Mouse (Mus musculus) embryonic facial prominence, embryonic 13.5 days (tissue): ENCODE measurements around the gene Gm10271. TPM values are rescaled to one million over a fixed set of nuclear protein-coding genes. Genes with fewer than 3 reads are reported as not detected.

ENCODE experiments used
- ATAC-seq: fragments of 200-750 bp; cut with Nextera tagmentation; 2 replicates; pipeline ENCODE4 v1.8.0; 2017; ENCODE audit warnings: low read depth; ENCODE audit not compliant: insufficient number of reproducible peaks, insufficient read depth, low FRiP score, low TSS enrichment
- H3K27ac ChIP-seq: fragments of 300-500 bp; sonication (generic); 2 replicates; pipeline ENCODE4 v1.5.1; 2015; ENCODE audit warnings: moderate library complexity, mild to moderate bottlenecking, inconsistent platforms
- H3K27me3 ChIP-seq: fragments of 300-500 bp; sonication (generic); 2 replicates; pipeline ENCODE4 v1.6.1; 2015; ENCODE audit warnings: mild to moderate bottlenecking, inconsistent platforms
- H3K36me3 ChIP-seq: fragments of 300-500 bp; sonication (generic); 2 replicates; pipeline ENCODE4 v1.6.1; 2015; ENCODE audit warnings: mild to moderate bottlenecking, inconsistent platforms
- H3K4me1 ChIP-seq: fragments of 300-500 bp; sonication (generic); 2 replicates; pipeline ENCODE4 v1.6.1; 2015; ENCODE audit warnings: inconsistent platforms
- H3K4me2 ChIP-seq: fragments of 300-500 bp; sonication (generic); 2 replicates; pipeline ENCODE4 v1.6.1; 2015; ENCODE audit warnings: moderate library complexity, mild to moderate bottlenecking, inconsistent platforms
- H3K4me3 ChIP-seq: fragments of 300-500 bp; sonication (generic); 2 replicates; pipeline ENCODE4 v1.5.1; 2015; ENCODE audit warnings: mild to moderate bottlenecking, inconsistent platforms
- H3K9ac ChIP-seq: fragments of 300-500 bp; sonication (generic); 2 replicates; pipeline ENCODE4 v1.6.1; 2015; ENCODE audit warnings: mild to moderate bottlenecking, inconsistent platforms
- H3K9me3 ChIP-seq: fragments of 300-500 bp; sonication (generic); 2 replicates; pipeline ENCODE4 v1.6.1; 2016; ENCODE audit warnings: inconsistent platforms
- WGBS: fragments of 180-500 bp; shearing (Covaris S2); methylation state at CpG from one replicate; pipeline ENCODE4 v1.1.7; 2015; ENCODE audit warnings: mixed read lengths; 5-methylcytosine and 5-hydroxymethylcytosine counted together
- polyA plus RNA-seq: library from polyadenylated mRNA; unstranded; fragments of >200 nt; fragmentation: Nextera tagmentation; extraction: Ambion mirVana; gene quantifications from 2 replicates; pipeline ENCODE4 v1.2.1, GENCODE M21; 2015

Gene Gm10271
- polyA plus RNA-seq, 1 experiment from 2014 or later: not detected

GRCm38 (mm10) chr10:116950009-116950769 lies 22.2 kb downstream of the Gm10271 start, which contains the start of gene Rab3ip:
Rab3ip (minus strand) TSS chr10:116950769.
- Histone ChIP-seq H3K9ac (peak within 1 kb of the TSS; percentile 84), H3K9me3 (peaks cover 5% of the 10 kb centered on the region), H3K27me3 (no peaks in the 10 kb centered on the region), H3K4me1 (peaks cover 25% of the 10 kb centered on the region), H3K36me3 (no peaks in the 10 kb centered on the region), H3K4me2 (peak within 1 kb of the TSS; percentile 77), H3K27ac (peak within 1 kb of the TSS; percentile 85), H3K4me3 (peak within 1 kb of the TSS; percentile 77)
- under 1% methylated on average over 51 of the region's 103 CpGs for WGBS
- peak; percentile 90 for ATAC-seq

GRCm38 (mm10) chr10:116949111-116950008 lies 23.0 kb downstream of the Gm10271 start:
- no peaks in the 10 kb centered on the region for H3K27me3 ChIP-seq
- H3K4me3 ChIP-seq: peak overlapping the region; percentile 77
- ATAC-seq: no peak
- H3K9ac ChIP-seq: peak overlapping the region; percentile 84
- H3K4me1 ChIP-seq: peaks cover 25% of the 10 kb centered on the region
- peak overlapping the region; percentile 85 for H3K27ac ChIP-seq
- H3K4me2 ChIP-seq: peak overlapping the region; percentile 77
- H3K36me3 ChIP-seq: no peaks in the 10 kb centered on the region
- WGBS: under 1% methylated on average over 44 of the region's 44 CpGs
- H3K9me3 ChIP-seq: peaks cover 5% of the 10 kb centered on the region

GRCm38 (mm10) chr10:116948414-116948813 lies 24.0 kb downstream of the Gm10271 start:
- Histone ChIP-seq H3K27me3 (no peaks in the 10 kb centered on the region), H3K9ac (no peak overlapping the region), H3K4me3 (peak overlapping the region; percentile 77), H3K4me1 (peaks cover 25% of the 10 kb centered on the region), H3K4me2 (peak overlapping the region; percentile 77), H3K9me3 (peaks cover 5% of the 10 kb centered on the region), H3K27ac (no peak overlapping the region), H3K36me3 (no peaks in the 10 kb centered on the region)
- ATAC-seq: no peak
- WGBS: 72% methylated on average over 9 of the region's 9 CpGs

GRCm38 (mm10) chr10:116944940-116945339 lies 27.5 kb downstream of the Gm10271 start:
- Histone ChIP-seq H3K36me3 (peaks cover 9% of the 10 kb centered on the region), H3K27me3 (no peaks in the 10 kb centered on the region), H3K4me3 (no peak overlapping the region), H3K4me2 (no peak overlapping the region), H3K4me1 (peaks cover 25% of the 10 kb centered on the region), H3K27ac (no peak overlapping the region), H3K9me3 (no peaks in the 10 kb centered on the region; the same call in 1 of the 2 replicates), H3K9ac (no peak overlapping the region)
- WGBS: 70% methylated on average over 10 of the region's 10 CpGs
- ATAC-seq: no peak

GRCm38 (mm10) chr10:116944144-116944543 lies 28.3 kb downstream of the Gm10271 start:
- Histone ChIP-seq H3K27ac (no peak overlapping the region), H3K9me3 (no peaks in the 10 kb centered on the region; the same call in 1 of the 2 replicates), H3K9ac (no peak overlapping the region), H3K27me3 (no peaks in the 10 kb centered on the region), H3K4me1 (peaks cover 21% of the 10 kb centered on the region), H3K4me2 (no peak overlapping the region), H3K36me3 (peaks cover 11% of the 10 kb centered on the region), H3K4me3 (no peak overlapping the region)
- WGBS: 80% methylated on average over 3 of the region's 3 CpGs
- ATAC-seq: no peak

- ATAC-seq: no peak
- Histone ChIP-seq H3K36me3 (peaks cover 22% of the 10 kb centered on the region), H3K27me3 (no peaks in the 10 kb centered on the region), H3K4me2 (no peak overlapping the region), H3K4me1 (peaks cover 10% of the 10 kb centered on the region; the same call in 1 of the 2 replicates), H3K4me3 (no peak overlapping the region), H3K9ac (no peak overlapping the region), H3K27ac (no peak overlapping the region), H3K9me3 (no peaks in the 10 kb centered on the region; the same call in 1 of the 2 replicates)
- WGBS: 93% methylated on average over 6 of the region's 6 CpGs
These were observed 29.4 kb downstream of the Gm10271 start for GRCm38 (mm10) chr10:116943025-116943424.

GRCm38 (mm10) chr10:116935028-116935427 lies 37.4 kb downstream of the Gm10271 start:
- WGBS: 79% methylated on average over 12 of the region's 12 CpGs
- no peak overlapping the region for H3K4me3 ChIP-seq
- H3K27me3 ChIP-seq: no peaks in the 10 kb centered on the region
- no peak overlapping the region for H3K4me2 ChIP-seq
- H3K9ac ChIP-seq: no peak overlapping the region
- peaks cover 61% of the 10 kb centered on the region for H3K36me3 ChIP-seq
- no peak overlapping the region for H3K27ac ChIP-seq
- no peak for ATAC-seq
- H3K9me3 ChIP-seq: no peaks in the 10 kb centered on the region
- no peaks in the 10 kb centered on the region for H3K4me1 ChIP-seq

- WGBS: 90% methylated on average over 7 of the region's 7 CpGs
- H3K36me3 ChIP-seq: peaks cover 57% of the 10 kb centered on the region
- ATAC-seq: no peak
- no peak overlapping the region for H3K9ac ChIP-seq
- H3K9me3 ChIP-seq: no peaks in the 10 kb centered on the region
- no peaks in the 10 kb centered on the region for H3K27me3 ChIP-seq
- no peak overlapping the region for H3K4me2 ChIP-seq
- H3K27ac ChIP-seq: no peak overlapping the region
- H3K4me1 ChIP-seq: no peaks in the 10 kb centered on the region
- H3K4me3 ChIP-seq: no peak overlapping the region
These were observed 38.6 kb downstream of the Gm10271 start for GRCm38 (mm10) chr10:116933794-116934193.

- Histone ChIP-seq H3K27me3 (no peaks in the 10 kb centered on the region), H3K4me1 (no peaks in the 10 kb centered on the region), H3K9me3 (no peaks in the 10 kb centered on the region), H3K4me2 (no peak overlapping the region), H3K27ac (no peak overlapping the region), H3K36me3 (peaks cover 49% of the 10 kb centered on the region), H3K4me3 (no peak overlapping the region), H3K9ac (no peak overlapping the region)
- no peak for ATAC-seq
- WGBS: 89% methylated on average over 13 of the region's 13 CpGs
These were observed 40.0 kb downstream of the Gm10271 start for GRCm38 (mm10) chr10:116932418-116932817.

- Histone ChIP-seq H3K9me3 (no peaks in the 10 kb centered on the region), H3K27ac (no peak overlapping the region), H3K36me3 (peaks cover 48% of the 10 kb centered on the region), H3K4me1 (no peaks in the 10 kb centered on the region), H3K4me3 (no peak overlapping the region), H3K27me3 (no peaks in the 10 kb centered on the region), H3K4me2 (no peak overlapping the region), H3K9ac (no peak overlapping the region)
- ATAC-seq: no peak
- whole genome bisulfite sequencing: 89% methylated on average over 15 of the region's 15 CpGs
These were observed 40.8 kb downstream of the Gm10271 start for GRCm38 (mm10) chr10:116931497-116932179.

GRCm38 (mm10) chr10:116930936-116931335 lies 41.5 kb downstream of the Gm10271 start:
- H3K9me3 ChIP-seq: no peaks in the 10 kb centered on the region
- no peak for ATAC-seq
- H3K36me3 ChIP-seq: peaks cover 43% of the 10 kb centered on the region
- no peaks in the 10 kb centered on the region for H3K4me1 ChIP-seq
- no peak overlapping the region for H3K4me3 ChIP-seq
- H3K27me3 ChIP-seq: no peaks in the 10 kb centered on the region
- no peak overlapping the region for H3K9ac ChIP-seq
- H3K27ac ChIP-seq: no peak overlapping the region
- H3K4me2 ChIP-seq: no peak overlapping the region
- WGBS: 75% methylated on average over 6 of the region's 7 CpGs
